Mouse (Mus musculus) MEL (cell line): ENCODE measurements at regions not wholly inside any gene's neighbourhood (a gene's known extent, or its start where the extent isn't known, plus 50 kb on each side); places are given as distances from the start of the nearest gene placed in this dataset.

Experiments
- CTCF ChIP-seq, 3 experiments: IDR thresholded peaks in 2 of 3; conservative IDR thresholded peaks in 1 of 3; 2 replicates each; pipeline ENCODE4 v1.5.1; 2011 to 2012; ENCODE audit warnings: low read length in 3 of 3, low read depth in 2 of 3, mild to moderate bottlenecking in 2 of 3, improper control_type of control experiment in 1 of 3, inconsistent platforms in 1 of 3, mixed read lengths in 1 of 3, moderate library complexity in 1 of 3; ENCODE audit not compliant: control insufficient read depth in 1 of 3, insufficient read depth in 1 of 3, poor library complexity in 1 of 3, severe bottlenecking in 1 of 3
- SMC3 ChIP-seq: IDR thresholded peaks from 2 replicates; pipeline ENCODE4 v1.6.1; 2011; ENCODE audit warnings: low read depth, low read length, improper control_type of control experiment
- ZKSCAN1 ChIP-seq: IDR thresholded peaks from 2 replicates; pipeline ENCODE4 v1.6.1; 2012; ENCODE audit warnings: low read depth, mild to moderate bottlenecking, inconsistent platforms, low read length, improper control_type of control experiment, moderate library complexity

GRCm38 (mm10) chr12:96090995-96091394 is 399.0 kb downstream of the Flrt2 start:
- no peak for TF ChIP-seq SMC3
- no peak for TF ChIP-seq CTCF (IDR thresholded peaks at IDR 0.05 in 2 of 3, conservative IDR thresholded peaks at IDR 0.05 in 1 of 3; ENCODE audit: control insufficient read depth in 1 of 3, insufficient read depth in 1 of 3, low read depth in 2 of 3, low read length in 3 of 3, poor library complexity in 1 of 3, severe bottlenecking in 1 of 3)
- TF ChIP-seq ZKSCAN1: no peak
